Mouse (Mus musculus) midbrain, embryonic 11.5 days (tissue): Measurements from ENCODE around the gene Tes3-ps. TPM values are rescaled to one million over a fixed set of nuclear protein-coding genes. Genes with fewer than 3 reads are reported as not detected.

Source experiments
- ATAC-seq: fragments of 200-750 bp; cut with Nextera tagmentation; 2 replicates; pipeline ENCODE4 v1.8.0; 2017; ENCODE audit warnings: moderate TSS enrichment, moderate library complexity; ENCODE audit not compliant: low FRiP score
- DNase-seq: peaks from one replicate; pipeline ENCODE4 v3.0.0; 2015; ENCODE audit warnings: low spot score; ENCODE audit errors: missing footprints
- H3K27ac ChIP-seq: fragments of 300-500 bp; sonication (generic); 2 replicates; pipeline ENCODE4 v1.5.1; 2014; ENCODE audit warnings: low read depth, low read length
- H3K27me3 ChIP-seq: fragments of 300-500 bp; sonication (generic); 2 replicates; pipeline ENCODE4 v1.6.1; 2014; ENCODE audit warnings: mild to moderate bottlenecking, low read length, moderate library complexity, mixed read lengths; ENCODE audit not compliant: control insufficient read depth, insufficient read depth
- H3K36me3 ChIP-seq: fragments of 300-500 bp; sonication (generic); 2 replicates; pipeline ENCODE4 v1.6.1; 2014; ENCODE audit warnings: mild to moderate bottlenecking, low read length, moderate library complexity, mixed read lengths; ENCODE audit not compliant: control insufficient read depth, insufficient read depth
- H3K4me1 ChIP-seq: fragments of 300-500 bp; sonication (generic); 2 replicates; pipeline ENCODE4 v1.6.1; 2014; ENCODE audit warnings: low read length; ENCODE audit not compliant: control insufficient read depth, insufficient read depth
- H3K4me2 ChIP-seq: fragments of 300-500 bp; sonication (generic); 2 replicates; pipeline ENCODE4 v1.6.1; 2014; ENCODE audit warnings: mild to moderate bottlenecking, moderate library complexity
- H3K4me3 ChIP-seq: fragments of 300-500 bp; sonication (generic); 2 replicates; pipeline ENCODE4 v1.5.1; 2014; ENCODE audit warnings: low read depth, low read length
- H3K9ac ChIP-seq: fragments of 300-500 bp; sonication (generic); 2 replicates; pipeline ENCODE4 v1.6.1; 2014; ENCODE audit warnings: low read length
- H3K9me3 ChIP-seq: fragments of 300-500 bp; sonication (generic); 2 replicates; pipeline ENCODE4 v1.6.1; 2016; ENCODE audit warnings: low read length; ENCODE audit not compliant: control insufficient read depth
- WGBS: fragments of 180-500 bp; shearing (Covaris S2); extraction: QIAGEN DNeasy Blood & Tissue Kit; methylation state at CpG from one replicate; pipeline ENCODE4 v1.1.7; 2014; 5-methylcytosine and 5-hydroxymethylcytosine counted together
- polyA plus RNA-seq: library from polyadenylated mRNA; unstranded; fragments of >200 nt; fragmentation: Nextera tagmentation; extraction: Ambion mirVana; gene quantifications from 2 replicates; pipeline ENCODE4 v1.2.1, GENCODE M21; 2014

The Tes3-ps gene
- polyA plus RNA-seq, 1 experiment from 2014 or later = 0.61 TPM

GRCm38 (mm10) chr13:49479399-49479798 lies 13.7 kb upstream of the Tes3-ps start:
- 92% methylated on average over 4 of the region's 4 CpGs for WGBS

DNA sequence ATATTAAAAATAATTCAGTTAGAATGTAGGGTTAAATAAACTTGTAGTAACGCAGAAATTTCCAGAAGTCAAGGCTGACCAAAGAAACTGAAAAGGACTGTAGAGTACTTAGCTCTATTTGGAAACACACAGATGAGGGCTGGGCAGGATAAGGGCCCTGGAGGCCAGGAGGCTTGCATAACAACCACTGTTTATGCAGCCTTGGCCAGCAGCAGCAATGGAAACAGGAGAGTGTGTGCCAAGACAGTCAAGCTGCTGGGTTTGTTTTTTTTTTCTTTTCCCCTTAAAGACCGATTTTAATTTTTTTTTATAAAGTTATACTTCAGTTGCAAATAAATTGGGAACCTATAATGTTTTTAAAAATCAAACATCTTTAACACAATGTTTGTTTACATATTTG lies 13.1 kb upstream of the Tes3-ps start:
- Histone ChIP-seq H3K36me3 (no peaks in the 10 kb centered on the region), H3K4me1 (no peaks in the 10 kb centered on the region), H3K9me3 (no peaks in the 10 kb centered on the region), H3K9ac (no peak overlapping the region), H3K4me2 (no peak overlapping the region), H3K27ac (no peak overlapping the region), H3K4me3 (no peak overlapping the region), H3K27me3 (no peaks in the 10 kb centered on the region)
- DNase-seq = no peak
- WGBS = 81% methylated on average over 2 of the region's 2 CpGs
- no peak for ATAC-seq

More at GRCm38 (mm10) chr13:49479399-49479798, 13.7 kb upstream of the Tes3-ps start:
- no peaks in the 10 kb centered on the region for H3K4me1 ChIP-seq
- H3K9me3 ChIP-seq = no peaks in the 10 kb centered on the region
- no peak overlapping the region for H3K27ac ChIP-seq
- no peak for DNase-seq
- no peaks in the 10 kb centered on the region for H3K36me3 ChIP-seq
- H3K9ac ChIP-seq = no peak overlapping the region
- H3K4me3 ChIP-seq = no peak overlapping the region
- ATAC-seq = no peak
- no peak overlapping the region for H3K4me2 ChIP-seq
- no peaks in the 10 kb centered on the region for H3K27me3 ChIP-seq

GRCm38 (mm10) chr13:49480551-49480950 lies 12.6 kb upstream of the Tes3-ps start:
- no peak overlapping the region for H3K9ac ChIP-seq
- no peak overlapping the region for H3K27ac ChIP-seq
- DNase-seq (no peak), ATAC-seq (no peak)
- no peaks in the 10 kb centered on the region for H3K36me3 ChIP-seq
- H3K4me1 ChIP-seq = no peaks in the 10 kb centered on the region
- H3K27me3 ChIP-seq = no peaks in the 10 kb centered on the region
- 85% methylated on average over 5 of the region's 5 CpGs for WGBS
- no peak overlapping the region for H3K4me3 ChIP-seq
- H3K9me3 ChIP-seq = no peaks in the 10 kb centered on the region
- no peak overlapping the region for H3K4me2 ChIP-seq

- Histone ChIP-seq H3K9ac (no peak overlapping the region), H3K4me2 (no peak overlapping the region), H3K4me1 (no peaks in the 10 kb centered on the region), H3K9me3 (no peaks in the 10 kb centered on the region), H3K27ac (no peak overlapping the region), H3K27me3 (no peaks in the 10 kb centered on the region), H3K36me3 (no peaks in the 10 kb centered on the region), H3K4me3 (no peak overlapping the region)
- DNase-seq (no peak), ATAC-seq (no peak)
- 89% methylated on average over 5 of the region's 5 CpGs for WGBS
These were observed 7.7 kb upstream of the Tes3-ps start for GRCm38 (mm10) chr13:49485388-49485787.

GRCm38 (mm10) chr13:49504510-49504909 lies 11.4 kb downstream of the Tes3-ps start, which contains the start of gene Ecm2:
TSS of gene Ecm2 (plus strand) at chr13:49504810.
- Histone ChIP-seq H3K27me3 (no peaks in the 10 kb centered on the region), H3K4me2 (no peak within 1 kb of the TSS), H3K36me3 (no peaks in the 10 kb centered on the region), H3K9ac (no peak within 1 kb of the TSS), H3K4me1 (peaks cover 4% of the 10 kb centered on the region), H3K9me3 (no peaks in the 10 kb centered on the region), H3K27ac (no peak within 1 kb of the TSS), H3K4me3 (no peak within 1 kb of the TSS)
- no peak for DNase-seq
- ATAC-seq = no peak
- WGBS = 36% methylated on average over 4 of the region's 4 CpGs

- Histone ChIP-seq H3K36me3 (no peaks in the 10 kb centered on the region), H3K9ac (no peak overlapping the region), H3K4me2 (no peak overlapping the region), H3K4me1 (peaks cover 4% of the 10 kb centered on the region), H3K27me3 (no peaks in the 10 kb centered on the region), H3K9me3 (no peaks in the 10 kb centered on the region), H3K4me3 (no peak overlapping the region), H3K27ac (no peak overlapping the region)
- ATAC-seq (no peak), DNase-seq (no peak)
- WGBS = 85% methylated on average over 4 of the region's 4 CpGs
These were observed 12.7 kb downstream of the Tes3-ps start for GRCm38 (mm10) chr13:49505776-49506175.

DNA sequence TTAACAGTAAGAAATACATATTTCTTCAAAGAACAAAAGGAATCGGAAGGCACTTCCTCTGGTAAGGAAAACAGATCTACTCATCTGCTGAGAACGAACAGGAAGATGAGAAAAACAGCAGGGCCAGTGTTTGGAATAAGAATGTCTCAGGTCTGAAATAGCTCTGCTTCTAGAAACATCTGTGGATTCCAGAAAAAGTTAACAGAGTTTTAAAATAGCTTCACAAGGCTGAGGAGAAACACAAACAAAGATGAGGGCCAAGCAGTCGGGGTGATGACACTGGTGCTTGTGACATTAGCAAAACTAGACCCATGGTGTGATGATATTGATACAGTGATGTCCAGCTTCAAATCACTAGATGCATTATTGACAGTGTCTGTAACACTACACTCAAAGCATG lies 14.1 kb downstream of the Tes3-ps start:
- WGBS = 81% methylated on average over 3 of the region's 3 CpGs
- H3K9ac ChIP-seq = no peak overlapping the region

GRCm38 (mm10) chr13:49518761-49519160 lies 25.6 kb downstream of the Tes3-ps start:
- DNase-seq (no peak), ATAC-seq (no peak)
- Histone ChIP-seq H3K9ac (no peak overlapping the region), H3K27me3 (no peaks in the 10 kb centered on the region), H3K4me2 (no peak overlapping the region), H3K27ac (no peak overlapping the region), H3K36me3 (no peaks in the 10 kb centered on the region), H3K9me3 (no peaks in the 10 kb centered on the region), H3K4me1 (no peaks in the 10 kb centered on the region), H3K4me3 (no peak overlapping the region)
- 34% methylated on average over 2 of the region's 2 CpGs for whole genome bisulfite sequencing

More for the DNA sequence above, 14.1 kb downstream of the Tes3-ps start:
- DNase-seq (no peak), ATAC-seq (no peak)
- no peaks in the 10 kb centered on the region for H3K36me3 ChIP-seq
- no peak overlapping the region for H3K4me3 ChIP-seq
- no peaks in the 10 kb centered on the region for H3K27me3 ChIP-seq
- no peak overlapping the region for H3K4me2 ChIP-seq
- peaks cover 4% of the 10 kb centered on the region for H3K4me1 ChIP-seq
- H3K9me3 ChIP-seq = no peaks in the 10 kb centered on the region
- no peak overlapping the region for H3K27ac ChIP-seq

GRCm38 (mm10) chr13:49526235-49526634 lies 33.1 kb downstream of the Tes3-ps start:
- H3K27me3 ChIP-seq = no peaks in the 10 kb centered on the region
- ATAC-seq = no peak
- no peaks in the 10 kb centered on the region for H3K36me3 ChIP-seq
- no peak overlapping the region for H3K4me2 ChIP-seq
- no peak overlapping the region for H3K4me3 ChIP-seq
- no peak overlapping the region for H3K9ac ChIP-seq
- H3K9me3 ChIP-seq = no peaks in the 10 kb centered on the region
- no peak for DNase-seq
- 89% methylated on average over 2 of the region's 2 CpGs for WGBS
- H3K27ac ChIP-seq = no peak overlapping the region
- no peaks in the 10 kb centered on the region for H3K4me1 ChIP-seq

GRCm38 (mm10) chr13:49530636-49531035 lies 37.5 kb downstream of the Tes3-ps start:
- Histone ChIP-seq H3K4me1 (no peaks in the 10 kb centered on the region), H3K36me3 (no peaks in the 10 kb centered on the region), H3K9ac (no peak overlapping the region), H3K4me2 (no peak overlapping the region), H3K27ac (no peak overlapping the region), H3K27me3 (no peaks in the 10 kb centered on the region), H3K9me3 (no peaks in the 10 kb centered on the region), H3K4me3 (no peak overlapping the region)
- DNase-seq = no peak
- no peak for ATAC-seq
- WGBS = 100% methylated on average over 4 of the region's 4 CpGs
